Mouse (Mus musculus): ENCODE data around the gene Fgf22.
"Not testable (repeated sequence)": the region's sequence is repeated elsewhere in the genome, so short reads cannot be mapped to it uniquely, and the experiment has no call there.

Gene Fgf22

GRCm38 (mm10) chr10:79729357-79729965 is 25.4 kb upstream of the Fgf22 start:
- ATAC-seq (ENCODE audit: insufficient number of reproducible peaks, low FRiP score, low TSS enrichment) = 0 out of 2 replicates have a peak, but pooled peaks have one; percentile 22

- ATAC-seq (ENCODE audit: insufficient number of reproducible peaks, low FRiP score, low TSS enrichment) = no peak
Observed at GRCm38 (mm10) chr10:79732500-79732899, 22.4 kb upstream of the Fgf22 start.

GRCm38 (mm10) chr10:79733847-79734246 is 21.0 kb upstream of the Fgf22 start:
- no peak for ATAC-seq (ENCODE audit: insufficient number of reproducible peaks, low FRiP score, low TSS enrichment)

GRCm38 (mm10) chr10:79735361-79735760 is 19.5 kb upstream of the Fgf22 start:
- ATAC-seq (ENCODE audit: insufficient number of reproducible peaks, low FRiP score, low TSS enrichment) = no peak

GRCm38 (mm10) chr10:79736706-79737105 is 18.2 kb upstream of the Fgf22 start:
- ATAC-seq (ENCODE audit: insufficient number of reproducible peaks, low FRiP score, low TSS enrichment) = no peak

GRCm38 (mm10) chr10:79738259-79738658 is 16.6 kb upstream of the Fgf22 start:
- no peak for ATAC-seq (ENCODE audit: insufficient number of reproducible peaks, low FRiP score, low TSS enrichment)

GRCm38 (mm10) chr10:79739234-79739633 is 15.6 kb upstream of the Fgf22 start:
- ATAC-seq (ENCODE audit: insufficient number of reproducible peaks, low FRiP score, low TSS enrichment) = no peak

GRCm38 (mm10) chr10:79740863-79741262 is 14.0 kb upstream of the Fgf22 start:
- ATAC-seq (ENCODE audit: insufficient number of reproducible peaks, low FRiP score, low TSS enrichment) = no peak

- no peak for ATAC-seq (ENCODE audit: insufficient number of reproducible peaks, low FRiP score, low TSS enrichment)
Observed at GRCm38 (mm10) chr10:79743161-79743560, 11.7 kb upstream of the Fgf22 start.

GRCm38 (mm10) chr10:79743650-79744365 is 11.1 kb upstream of the Fgf22 start:
- ATAC-seq (ENCODE audit: insufficient number of reproducible peaks, low FRiP score, low TSS enrichment) = peak; percentile 47

GRCm38 (mm10) chr10:79745411-79745810 is 9.5 kb upstream of the Fgf22 start:
- no peak for ATAC-seq (ENCODE audit: insufficient number of reproducible peaks, low FRiP score, low TSS enrichment)

- peak; percentile 95 for ATAC-seq (ENCODE audit: insufficient number of reproducible peaks, low FRiP score, low TSS enrichment)
Observed at GRCm38 (mm10) chr10:79745898-79746773, 8.7 kb upstream of the Fgf22 start, which contains the start of gene Polrmt. Polrmt (minus strand) TSS chr10:79746581.

- ATAC-seq (ENCODE audit: insufficient number of reproducible peaks, low FRiP score, low TSS enrichment) = no peak
Observed at GRCm38 (mm10) chr10:79746774-79747151, 8.1 kb upstream of the Fgf22 start.

- no peak for ATAC-seq (ENCODE audit: insufficient number of reproducible peaks, low FRiP score, low TSS enrichment)
Observed at GRCm38 (mm10) chr10:79748496-79748895, 6.4 kb upstream of the Fgf22 start.

- no peak for ATAC-seq (ENCODE audit: insufficient number of reproducible peaks, low FRiP score, low TSS enrichment)
Observed at GRCm38 (mm10) chr10:79755854-79756253, 978 bp downstream of the Fgf22 start.

- no peak for ATAC-seq (ENCODE audit: insufficient number of reproducible peaks, low FRiP score, low TSS enrichment)
Observed at GRCm38 (mm10) chr10:79756660-79757059, 1.8 kb downstream of the Fgf22 start.

GRCm38 (mm10) chr10:79759675-79760074 is 4.8 kb downstream of the Fgf22 start:
- ATAC-seq (ENCODE audit: insufficient number of reproducible peaks, low FRiP score, low TSS enrichment) = not testable (repeated sequence)

GRCm38 (mm10) chr10:79760603-79761143 is 5.8 kb downstream of the Fgf22 start:
- ATAC-seq (ENCODE audit: insufficient number of reproducible peaks, low FRiP score, low TSS enrichment) = no peak

- ATAC-seq (ENCODE audit: insufficient number of reproducible peaks, low FRiP score, low TSS enrichment) = no peak
Observed at GRCm38 (mm10) chr10:79762875-79763274, 8.0 kb downstream of the Fgf22 start.

- no peak for ATAC-seq (ENCODE audit: insufficient number of reproducible peaks, low FRiP score, low TSS enrichment)
Observed at GRCm38 (mm10) chr10:79764234-79764633, 9.4 kb downstream of the Fgf22 start.
